Mouse (Mus musculus): ENCODE results near the gene Rab34. TPM values are rescaled to one million over a fixed set of nuclear protein-coding genes. Genes with fewer than 3 reads are reported as not detected.

The Rab34 gene
- total RNA-seq (2021) (10 to 100 TPM; 64.7 to 99.1 TPM), polyA plus RNA-seq (2012; rRNA removed) (240 and 334 TPM in 2 replicates)
- long read RNA-seq, transcript Rab34-203 (10 exons, 1,685 nt), result major isoform, 53 of 125 reads
- long read RNA-seq, transcript Rab34-201 (11 exons, 1,368 nt), result minor isoform, 41 of 125 reads
- long read RNA-seq, partial matches to known transcripts, result 19 of 125 reads
- long read RNA-seq, other reads (novel, unspliced or antisense), result 11 of 125 reads

- peak; percentile 88 for DNase-seq
Observed at GRCm38 (mm10) chr11:78188331-78189233, at the start of gene Rab34. Rab34 (plus strand) TSS chr11:78188430.

- DNase-seq, result no peak
Observed at GRCm38 (mm10) chr11:78140665-78141064, 47.6 kb upstream of the Rab34 start.

DNA sequence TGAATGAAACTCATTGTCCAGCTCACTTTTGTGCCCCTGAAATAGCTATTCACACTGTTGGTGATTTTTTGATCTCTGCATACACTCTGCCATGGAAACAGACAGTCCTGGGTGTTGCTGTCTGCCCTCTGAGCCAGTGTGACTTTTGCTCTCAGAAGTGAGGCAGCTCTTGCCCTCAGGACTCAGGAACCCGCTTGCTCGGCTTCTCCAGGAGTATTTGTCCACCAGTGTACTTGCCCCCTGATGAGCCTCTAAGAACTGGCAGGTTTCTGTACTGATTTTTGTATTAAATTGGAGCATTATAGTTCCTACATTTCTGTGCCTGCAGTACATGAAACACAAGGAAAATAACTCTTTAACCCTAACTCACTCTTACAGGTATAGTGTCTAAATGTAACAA is 44.7 kb upstream of the Rab34 start:
- DNase-seq, result no peak

DNA sequence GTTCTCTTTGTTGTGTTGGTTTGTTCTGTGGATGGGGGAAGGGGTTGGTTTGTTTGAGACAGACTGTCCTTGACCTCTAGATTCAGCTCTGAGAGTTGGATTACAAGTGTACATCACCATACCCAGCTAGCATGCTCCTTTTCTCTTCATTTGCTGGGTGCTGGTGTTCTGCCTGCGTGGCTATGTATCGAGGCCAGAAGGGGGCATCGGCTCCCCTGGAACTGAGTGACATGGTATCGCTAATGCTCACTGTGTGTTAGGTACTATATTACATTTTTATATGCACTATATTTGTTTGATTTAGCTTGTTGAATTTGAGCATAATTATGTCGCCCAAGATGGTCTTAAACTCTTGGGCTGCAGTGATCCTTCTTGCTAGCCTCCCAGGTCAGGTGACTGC is 42.1 kb upstream of the Rab34 start:
- DNase-seq, result no peak

DNA sequence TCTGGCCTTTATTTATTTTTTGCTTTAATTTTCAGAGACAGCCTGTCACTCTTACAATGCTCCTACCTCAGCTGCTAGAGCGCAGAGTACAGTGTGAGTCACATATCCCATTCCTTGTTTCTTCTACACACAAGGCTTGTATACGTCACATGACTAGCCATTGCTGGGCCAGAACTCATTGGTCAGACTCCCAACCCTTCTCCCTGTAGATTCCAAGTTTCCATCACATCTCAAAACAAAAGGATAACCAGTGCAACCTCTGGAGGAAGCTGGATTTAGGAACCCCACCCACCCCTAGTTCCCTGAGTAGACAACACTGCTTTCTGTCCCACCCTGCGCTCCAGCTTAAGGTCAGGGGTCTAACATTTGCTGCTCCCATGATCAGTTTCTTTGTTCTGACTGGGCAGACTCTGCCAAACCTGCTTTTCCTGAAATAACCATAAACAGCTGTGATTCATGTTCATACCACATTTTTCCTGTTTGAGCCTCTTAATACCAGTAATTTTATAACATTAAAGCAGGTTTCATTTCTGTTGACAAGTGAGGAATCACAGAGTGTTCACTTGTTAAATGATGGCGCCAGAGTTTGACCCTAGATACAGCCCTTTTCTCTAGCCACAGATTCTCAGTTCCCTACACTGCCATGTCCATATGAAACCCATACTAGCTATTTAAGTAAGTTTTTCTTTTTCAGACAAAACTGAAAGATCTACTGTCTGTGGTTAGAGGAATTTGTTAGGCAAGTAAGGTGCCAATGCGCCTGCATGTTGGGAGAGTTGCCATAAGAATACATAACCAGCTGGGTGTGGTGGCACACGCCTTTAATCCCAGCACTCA is 41.3 kb upstream of the Rab34 start:
- no peak for DNase-seq

DNA sequence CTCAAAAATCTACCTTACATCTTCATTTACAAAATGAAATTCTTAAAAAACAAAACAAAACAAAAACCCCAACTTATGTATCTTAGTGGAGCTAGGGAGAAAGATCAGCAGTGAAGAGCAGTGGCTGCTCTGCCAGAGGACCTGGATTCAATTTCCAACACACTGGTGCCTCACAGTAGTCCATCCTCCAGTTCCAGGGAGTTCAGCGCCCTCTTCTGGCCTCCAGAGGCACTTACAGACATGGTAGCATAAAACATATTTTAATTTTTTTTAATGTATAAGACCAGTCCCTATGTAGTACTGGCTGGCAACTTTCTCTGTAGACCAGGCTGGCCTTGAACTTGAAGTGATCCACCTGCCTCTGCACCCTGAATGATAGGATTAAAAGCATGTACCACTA is 37.1 kb upstream of the Rab34 start:
- no peak for DNase-seq

- peak; percentile 87 for DNase-seq
Observed at GRCm38 (mm10) chr11:78152299-78153231, 35.7 kb upstream of the Rab34 start.

DNA sequence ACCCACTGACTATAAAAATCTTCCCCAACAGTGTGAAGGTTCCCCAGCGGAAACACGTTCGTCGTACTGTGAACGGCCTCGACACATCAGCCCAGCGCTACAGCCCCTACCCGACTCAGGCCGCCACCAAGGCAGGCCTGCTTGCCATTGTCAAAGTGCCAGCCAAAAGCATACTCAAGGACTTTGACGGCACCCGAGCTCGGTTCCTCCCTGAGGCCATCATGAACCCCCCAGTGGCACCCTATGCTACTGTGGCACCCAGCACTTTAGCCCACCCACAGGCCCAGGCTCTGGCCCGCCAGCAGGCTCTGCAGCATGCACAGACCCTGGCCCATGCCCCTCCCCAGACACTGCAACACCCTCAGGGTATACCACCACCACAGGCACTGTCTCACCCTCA is 34.5 kb upstream of the Rab34 start:
- no peak for DNase-seq

DNA sequence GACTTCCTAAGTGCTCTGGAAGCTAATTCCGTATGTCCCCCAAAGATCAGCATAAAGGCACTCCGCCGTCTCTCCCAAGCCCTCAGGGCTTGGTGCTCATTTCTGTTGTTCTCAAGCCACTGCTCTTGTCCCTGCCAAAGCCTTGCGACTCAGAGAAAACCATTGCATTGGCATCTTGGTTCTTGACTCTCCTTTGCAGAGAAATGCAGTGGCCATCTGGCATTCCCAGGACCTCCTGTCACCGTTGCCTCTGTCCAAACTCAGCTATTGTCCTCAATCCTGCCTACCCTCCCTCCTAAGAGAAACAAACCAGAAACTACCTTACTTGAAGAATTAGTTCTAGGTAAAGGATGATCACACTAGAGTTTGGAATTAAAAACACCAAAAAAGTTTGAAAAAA is 32.6 kb upstream of the Rab34 start:
- no peak for DNase-seq

- no peak for DNase-seq
Observed at GRCm38 (mm10) chr11:78156156-78156699, 32.0 kb upstream of the Rab34 start.

DNA sequence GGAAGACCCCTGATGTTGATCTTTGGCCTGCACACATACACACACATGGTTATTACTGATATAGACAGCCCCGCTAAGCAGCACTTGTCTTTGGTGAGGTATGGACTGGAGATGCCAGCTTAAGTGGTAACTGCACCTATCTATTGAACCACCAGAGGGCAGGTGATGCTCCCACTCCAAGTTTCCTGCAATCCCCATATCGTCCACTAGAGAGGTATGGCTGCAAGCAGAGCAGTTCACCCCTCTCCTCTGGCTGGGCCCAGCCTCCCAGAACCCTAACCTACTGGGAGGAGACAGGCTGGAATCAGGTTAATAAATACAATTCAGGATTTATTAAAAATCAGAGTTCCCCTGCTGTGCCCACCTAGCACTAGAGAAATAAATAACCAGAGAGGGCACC is 29.1 kb upstream of the Rab34 start:
- peak; percentile 85 for DNase-seq

DNA sequence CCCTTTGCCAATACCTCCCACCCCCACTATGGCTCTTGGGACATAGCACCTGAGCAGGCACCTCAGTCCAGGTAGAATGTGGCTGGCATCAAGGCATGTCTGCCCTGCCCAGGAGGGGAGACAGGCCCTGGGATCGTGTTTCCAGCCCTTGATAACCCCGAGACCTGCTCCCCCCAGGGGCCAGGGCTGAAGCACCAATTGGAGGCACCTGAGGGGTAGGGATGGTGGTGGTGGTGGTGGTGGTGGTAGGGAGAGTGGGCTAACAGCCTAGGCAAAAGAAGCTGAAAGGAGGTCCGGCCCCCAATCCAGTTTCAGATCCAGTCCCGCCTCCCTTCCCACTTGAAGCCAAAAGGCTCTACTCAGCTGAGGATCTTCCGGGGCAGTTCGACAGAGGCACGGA is 28.7 kb upstream of the Rab34 start:
- DNase-seq, result no peak

DNA sequence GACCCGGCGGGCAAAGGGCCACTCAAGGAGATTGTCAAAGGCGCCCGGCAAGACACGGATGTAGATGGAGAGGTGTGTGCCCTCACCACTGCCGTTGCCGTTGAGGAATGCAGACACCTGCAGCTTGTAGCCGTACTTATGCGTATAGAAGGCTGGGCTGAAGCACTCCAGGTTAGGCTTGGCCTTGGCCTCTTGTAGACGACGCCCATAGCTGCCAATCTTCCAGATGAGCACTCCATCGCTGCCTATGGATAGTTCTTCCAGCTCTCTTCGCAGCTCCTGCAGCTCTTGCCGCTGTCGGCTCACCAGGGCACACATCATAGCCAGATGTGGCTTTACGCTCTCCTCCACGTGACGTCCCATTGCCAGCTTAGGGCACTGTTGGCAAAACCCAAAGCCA is 28.1 kb upstream of the Rab34 start:
- no peak for DNase-seq

DNA sequence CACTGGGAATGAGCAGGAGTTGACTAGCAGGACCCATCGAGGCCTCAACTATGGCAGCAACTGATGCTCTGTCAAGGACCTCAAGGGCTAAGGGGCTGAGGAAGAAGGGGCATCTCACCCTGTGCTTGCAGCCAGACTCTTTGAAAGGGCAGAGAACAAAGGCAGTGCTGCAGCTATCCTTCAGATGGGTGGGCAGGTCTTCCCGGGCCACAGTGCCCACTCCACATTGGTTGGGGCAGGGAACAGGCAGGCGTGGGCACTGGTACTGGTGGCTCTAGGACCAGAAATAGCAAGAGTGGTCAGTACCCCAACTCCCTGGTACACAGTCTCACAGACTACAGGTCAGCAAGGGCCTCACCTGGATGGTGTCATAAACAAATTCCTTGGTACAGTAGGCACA is 27.6 kb upstream of the Rab34 start:
- DNase-seq, result no peak

DNA sequence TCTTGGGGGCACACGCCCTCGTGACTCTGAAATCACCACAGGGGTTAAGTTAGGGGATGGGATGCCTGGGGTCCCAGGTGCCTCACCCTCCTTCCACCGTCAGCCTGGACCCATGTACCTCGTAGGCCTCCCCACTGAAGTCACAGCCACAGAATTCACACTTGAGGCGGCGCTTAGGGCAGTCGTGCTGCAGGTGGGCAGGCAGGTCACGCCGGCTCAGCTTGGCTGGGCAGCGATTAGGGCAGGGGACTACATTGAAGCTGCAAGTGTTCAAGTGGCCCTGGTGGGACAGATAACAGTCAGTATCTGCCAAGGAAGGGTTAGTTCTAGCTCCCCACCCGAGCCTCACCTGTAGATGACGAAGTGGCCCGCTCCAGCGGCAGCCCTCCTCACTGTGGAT is 27.1 kb upstream of the Rab34 start:
- no peak for DNase-seq

DNA sequence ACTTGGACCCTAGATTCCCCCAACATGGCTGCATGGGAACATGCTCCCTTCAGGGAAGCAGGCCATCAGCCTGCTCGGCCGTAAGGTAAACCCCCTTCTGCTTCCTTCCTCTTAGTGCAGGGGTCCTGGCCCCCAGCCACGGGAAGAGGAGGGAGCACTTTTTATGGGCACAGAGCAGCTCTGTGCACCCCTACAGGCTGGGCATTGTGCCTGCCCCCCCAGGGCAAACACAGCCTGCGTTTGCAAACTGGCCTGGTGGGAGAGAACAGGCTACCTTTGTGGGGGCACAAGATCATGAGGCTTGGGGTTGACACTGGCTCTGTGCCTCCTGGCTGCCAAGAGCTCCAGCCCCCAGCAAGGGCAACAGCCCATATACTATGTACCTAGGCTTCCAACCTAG is 26.3 kb upstream of the Rab34 start:
- DNase-seq, result no peak

DNA sequence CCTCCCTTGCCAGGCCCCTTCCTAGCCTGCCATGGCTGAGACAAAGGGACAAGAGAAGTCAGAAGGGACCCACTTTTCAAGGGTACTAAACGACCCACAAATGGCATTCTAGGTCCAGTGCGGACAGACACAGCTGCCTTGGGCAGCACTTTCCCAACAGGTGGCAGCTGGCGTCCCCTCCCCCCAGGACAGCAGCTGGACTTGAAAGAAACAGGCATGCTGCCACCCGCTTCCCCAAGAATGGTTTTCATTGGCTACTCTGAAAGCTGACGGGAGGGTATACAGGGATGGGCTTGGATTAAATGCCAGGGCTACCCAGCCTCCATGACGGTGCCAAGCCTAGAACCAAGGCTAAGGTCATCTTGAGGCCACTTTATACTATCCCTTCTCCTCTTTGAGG is 25.7 kb upstream of the Rab34 start:
- peak; percentile 82 for DNase-seq

GRCm38 (mm10) chr11:78163045-78163444 is 25.2 kb upstream of the Rab34 start:
- DNase-seq, result no peak

DNA sequence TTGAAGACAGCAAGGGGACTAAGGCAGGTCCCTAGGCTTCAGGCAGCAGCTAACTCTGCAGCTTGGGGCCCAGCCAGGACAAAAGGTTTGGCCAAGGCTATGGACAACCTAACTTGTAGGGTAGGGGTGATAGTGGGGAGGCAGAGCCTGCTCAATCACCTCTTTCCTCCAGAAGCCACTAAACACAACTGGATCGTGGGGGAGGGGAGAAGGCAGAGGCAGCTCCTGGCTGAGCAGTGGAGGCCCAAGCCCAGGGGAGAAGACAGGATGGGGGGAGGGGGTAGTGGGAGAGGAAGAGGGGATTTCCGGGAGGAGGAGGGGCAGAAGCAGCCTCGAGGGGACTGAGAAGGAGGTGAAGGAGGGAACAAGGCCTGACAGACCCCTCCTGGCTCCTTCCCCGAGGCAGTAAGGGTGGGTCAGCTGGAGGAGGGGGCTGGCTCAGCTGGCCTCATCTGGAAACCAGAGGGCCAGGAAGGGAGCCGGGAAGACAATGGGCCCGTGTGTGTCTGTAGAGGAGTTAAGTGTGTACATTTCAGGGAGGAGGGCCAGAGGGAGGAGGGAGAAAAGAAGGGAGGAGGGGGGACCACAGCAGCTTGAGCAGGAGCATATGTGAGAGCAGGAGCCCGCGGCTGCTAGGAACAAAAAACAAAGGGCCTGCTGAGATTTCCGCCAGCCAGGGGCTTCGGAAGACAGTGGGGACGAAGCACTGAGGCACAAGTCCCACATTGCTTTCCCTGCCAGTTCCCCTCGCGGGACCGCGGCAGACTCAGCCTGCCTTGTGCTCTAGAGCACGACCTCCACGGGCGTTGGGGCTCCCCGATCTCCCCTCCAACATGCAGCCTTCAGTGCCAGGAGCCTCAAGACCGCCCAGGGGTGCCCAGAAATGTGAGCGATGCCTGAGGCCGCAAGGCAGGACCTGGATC is 24.3 kb upstream of the Rab34 start:
- DNase-seq, result peak; percentile 82

DNA sequence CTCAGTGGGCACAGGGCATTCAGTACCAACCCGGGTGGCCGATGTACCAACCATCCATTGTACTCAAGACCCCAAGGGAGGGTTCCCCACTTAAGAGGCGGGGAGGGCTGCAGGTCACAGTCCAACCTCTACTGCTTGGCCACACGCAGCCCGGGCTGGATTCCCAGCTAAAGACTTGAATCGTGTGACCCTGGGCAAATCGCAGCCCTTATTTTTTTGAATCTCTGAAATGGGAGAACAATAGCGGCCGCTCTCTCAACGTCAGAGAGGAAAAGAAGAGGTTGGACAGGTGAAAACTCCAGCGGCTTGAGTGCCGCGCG is 23.7 kb upstream of the Rab34 start:
- DNase-seq, result no peak

All from adrenal gland, adult 2 months (tissue).